Mouse (Mus musculus) gastrocnemius, postnatal 25 days (tissue): ENCODE results near the gene Specc1. TPM values are rescaled to one million over a fixed set of nuclear protein-coding genes. Genes with fewer than 3 reads are reported as not detected.

Experiments
- DNase-seq: peaks from one replicate; pipeline ENCODE4 v3.0.0; 2022
- total RNA-seq, 2 experiments: library from RNA; stranded (reverse); gene quantifications; 1 replicate in 1 of 2; 2 replicates in 1 of 2; pipeline ENCODE4 v1.2.3; 2021

Specc1 gene
- total RNA-seq, 2 experiments from 2014 or later = 1.9 to 2.8 TPM

GRCm38 (mm10) chr11:62016985-62017384 lies 60.4 kb downstream of the Specc1 start:
- no peak for DNase-seq

GRCm38 (mm10) chr11:62018315-62019205 lies 62.0 kb downstream of the Specc1 start:
- DNase-seq = no peak

GRCm38 (mm10) chr11:62019857-62020256 lies 63.3 kb downstream of the Specc1 start:
- no peak for DNase-seq

GRCm38 (mm10) chr11:62020898-62021297 lies 64.3 kb downstream of the Specc1 start:
- DNase-seq = no peak

- DNase-seq = no peak
These were observed 65.5 kb downstream of the Specc1 start for GRCm38 (mm10) chr11:62022105-62022504.

GRCm38 (mm10) chr11:62022718-62023493 lies 66.3 kb downstream of the Specc1 start:
- DNase-seq = no peak

GRCm38 (mm10) chr11:62023494-62024233 lies 67.1 kb downstream of the Specc1 start:
- no peak for DNase-seq

GRCm38 (mm10) chr11:62024234-62024601 lies 67.7 kb downstream of the Specc1 start:
- peak; percentile 27 for DNase-seq

GRCm38 (mm10) chr11:62024952-62025351 lies 68.4 kb downstream of the Specc1 start:
- DNase-seq = no peak

- DNase-seq = no peak
These were observed 69.2 kb downstream of the Specc1 start for GRCm38 (mm10) chr11:62025770-62026169.

GRCm38 (mm10) chr11:62026345-62026815 lies 69.8 kb downstream of the Specc1 start:
- no peak for DNase-seq

GRCm38 (mm10) chr11:62027271-62027670 lies 70.7 kb downstream of the Specc1 start:
- no peak for DNase-seq

- no peak for DNase-seq
These were observed 71.1 kb downstream of the Specc1 start for GRCm38 (mm10) chr11:62027705-62028104.

GRCm38 (mm10) chr11:62029171-62029570 lies 72.6 kb downstream of the Specc1 start:
- DNase-seq = no peak

GRCm38 (mm10) chr11:62034564-62034963 lies 78.0 kb downstream of the Specc1 start:
- DNase-seq = no peak

GRCm38 (mm10) chr11:62035220-62035619 lies 78.7 kb downstream of the Specc1 start:
- DNase-seq = no peak

- DNase-seq = no peak
These were observed 83.6 kb downstream of the Specc1 start for GRCm38 (mm10) chr11:62040122-62040521.

- no peak for DNase-seq
These were observed 88.1 kb downstream of the Specc1 start for GRCm38 (mm10) chr11:62044627-62045026.

GRCm38 (mm10) chr11:62045964-62046363 lies 89.4 kb downstream of the Specc1 start:
- no peak for DNase-seq

- peak; percentile 25 for DNase-seq
These were observed 91.5 kb downstream of the Specc1 start for GRCm38 (mm10) chr11:62047817-62048640.

- no peak for DNase-seq
These were observed 92.6 kb downstream of the Specc1 start for GRCm38 (mm10) chr11:62049170-62049569.
